23 mouse cellular contexts compared by ENCODE assay signal in genomic region chr2:92521527-92521926, GRCm38 (mm10).
DNase-seq lines count a peak whose midpoint lies in the region; ATAC-seq lines count a peak whose summit lies in the region.
"Had no signal": no experiment of that assay in that cellular context is flagged by ENCODE, and none has a peak within 500 bp of the region (broad histone marks: within the 10 kb centered on the region; RNA-seq: fewer than 3 reads in every experiment).

No protein-coding gene starts in this region.

- H3K4me2 ChIP-seq in kidney, embryonic 16.5 days (replicated peaks; ENCODE audit: low read depth, low read length) = no peak overlapping the region
- H3K4me2 ChIP-seq in kidney, embryonic 15.5 days = no peak overlapping the region
- H3K4me2 ChIP-seq: embryonic facial prominence, embryonic 15.5 days; heart, embryonic 12.5 days; hindbrain, embryonic 14.5 days had no signal

- WGBS in kidney, embryonic 16.5 days = 77% methylated on average over 8 of the region's 8 CpGs
- 80% methylated on average over 8 of the region's 8 CpGs for WGBS in kidney, embryonic 15.5 days

- no peaks in the 10 kb centered on the region for H3K9me3 ChIP-seq in kidney, embryonic 16.5 days (ENCODE audit: low read length)
- no peaks in the 10 kb centered on the region for H3K9me3 ChIP-seq in kidney, embryonic 15.5 days (replicated peaks)
- H3K9me3 ChIP-seq: embryonic facial prominence, embryonic 15.5 days; forebrain, embryonic 10.5 days; G1E; heart, embryonic 12.5 days; hindbrain, embryonic 10.5 days had no signal

- peak; percentile 32 to 86 for DNase-seq in adrenal gland, adult (ENCODE audit: inconsistent age in 2 of 2, low spot score in 1 of 2)
- no peak for DNase-seq in adrenal gland, postnatal 10 days
- DNase-seq in kidney, adult 18-20 months = peak; percentile 46
- peak; percentile 45 to 65 for DNase-seq in kidney, postnatal 25 days
- DNase-seq in thymus, postnatal 10 days (ENCODE audit: low spot score in 2 of 2) = no peak
- DNase-seq: adrenal gland, postnatal 25 days; B cell, adult 2 months; cerebellum, adult 2 months; cerebellum, postnatal 10 days; embryo, embryonic 11 days; gastrocnemius, adult 2 months; gastrocnemius, postnatal 25 days had no signal

- H3K4me1 ChIP-seq in kidney, embryonic 16.5 days (ENCODE audit: insufficient read depth, low read length) = 0 out of 2 replicates have a peak, but pooled peaks cover 6% of the 10 kb centered on the region
- H3K4me1 ChIP-seq in kidney, embryonic 15.5 days = peaks cover 8% of the 10 kb centered on the region; the same call in 1 of the 2 replicates
- H3K4me1 ChIP-seq: embryonic facial prominence, embryonic 15.5 days had no signal

- no peak overlapping the region for H3K9ac ChIP-seq in kidney, embryonic 16.5 days (replicated peaks; ENCODE audit: low read length)
- no peak overlapping the region for H3K9ac ChIP-seq in kidney, embryonic 15.5 days
- H3K9ac ChIP-seq: embryonic facial prominence, embryonic 15.5 days; heart, embryonic 12.5 days; hindbrain, embryonic 14.5 days had no signal

- no peaks in the 10 kb centered on the region for H3K36me3 ChIP-seq in kidney, embryonic 16.5 days (ENCODE audit: insufficient read depth, low read length)
- no peaks in the 10 kb centered on the region for H3K36me3 ChIP-seq in kidney, embryonic 15.5 days
- H3K36me3 ChIP-seq: embryonic facial prominence, embryonic 15.5 days; forebrain, embryonic 10.5 days; G1E; heart, embryonic 12.5 days; hindbrain, embryonic 10.5 days had no signal

- no peaks in the 10 kb centered on the region for H3K27me3 ChIP-seq in kidney, embryonic 16.5 days (ENCODE audit: insufficient read depth, low read length)
- H3K27me3 ChIP-seq in kidney, embryonic 15.5 days = no peaks in the 10 kb centered on the region
- H3K27me3 ChIP-seq: embryonic facial prominence, embryonic 15.5 days; heart, embryonic 12.5 days had no signal

- no peak overlapping the region for H3K27ac ChIP-seq in kidney, embryonic 16.5 days (ENCODE audit: low read length)
- H3K27ac ChIP-seq in kidney, embryonic 15.5 days = no peak overlapping the region
- H3K27ac ChIP-seq: embryonic facial prominence, embryonic 15.5 days; forebrain, embryonic 10.5 days; gastrocnemius, adult 2 months; hindbrain, embryonic 10.5 days; hindbrain, embryonic 14.5 days had no signal

- no peak overlapping the region for H3K4me3 ChIP-seq in kidney, embryonic 16.5 days (ENCODE audit: low read length)
- no peak overlapping the region for H3K4me3 ChIP-seq in kidney, embryonic 15.5 days (replicated peaks)
- H3K4me3 ChIP-seq: embryonic facial prominence, embryonic 15.5 days; erythroblast, embryonic 14.5 days; forebrain, embryonic 10.5 days; gastrocnemius, adult 2 months; heart, embryonic 12.5 days; hindbrain, embryonic 10.5 days had no signal

- no peak for ATAC-seq in kidney, embryonic 16.5 days (ENCODE audit: low FRiP score, low TSS enrichment)
- no peak for ATAC-seq in kidney, embryonic 15.5 days (replicated peaks; ENCODE audit: low FRiP score)
- ATAC-seq: CD4-positive, CD25-positive, alpha-beta regulatory T cell, adult 4 months; forebrain, embryonic 14.5 days had no signal

Comparison
In these comparisons a context has a peak if more than half of its experiments do, and no peak if none do; other contexts are left out.
1. DNase-seq: peak in adrenal gland, adult (2 of 2), kidney, adult 18-20 months (single experiment) and kidney, postnatal 25 days (2 of 2); none in adrenal gland, postnatal 10 days (single experiment) and thymus, postnatal 10 days (0 of 2).